In genomic region chr6:123004696-123005095, GRCm38 (mm10) we compare ENCODE assay signal across 1 mouse cellular context. TPM values are rescaled to one million over a fixed set of nuclear protein-coding genes. Genes with fewer than 3 reads are reported as not detected.
"Had no signal": no experiment of that assay in that cellular context is flagged by ENCODE, and none has a peak within 500 bp of the region (broad histone marks: within the 10 kb centered on the region; RNA-seq: fewer than 3 reads in every experiment).

No protein-coding gene starts in this region.

RNA-seq across cellular contexts. Expression of gene Clec4b1, which starts 45.1 kb away (rescaled TPM):
- total RNA-seq: neutrophil, adult 5-6 weeks had no signal
